Mouse (Mus musculus) megakaryocyte, embryonic 14.5 days (primary cell): ENCODE data around the gene Nat8f2. TPM values are rescaled to one million over a fixed set of nuclear protein-coding genes. Genes with fewer than 3 reads are reported as not detected.
A peak's percentile ranks its signal among the peaks of the same experiment; 100 is the strongest.
"Not testable (repeated sequence)": the region's sequence is repeated elsewhere in the genome, so short reads cannot be mapped to it uniquely, and the experiment has no call there.

Source experiments
- H3K27me3 ChIP-seq: replicated peaks from 2 replicates; pipeline ENCODE3; 2012; ENCODE audit warnings: inconsistent platforms
- H3K36me3 ChIP-seq: replicated peaks from 2 replicates; pipeline ENCODE3; 2012; ENCODE audit warnings: low read length, inconsistent platforms, mixed read lengths
- H3K4me1 ChIP-seq: 2 replicates; pipeline ENCODE4 v1.6.1; 2012; ENCODE audit warnings: inconsistent platforms
- H3K4me3 ChIP-seq: replicated peaks from 2 replicates; pipeline ENCODE3; 2012; ENCODE audit warnings: moderate library complexity, mild to moderate bottlenecking, inconsistent platforms
- H3K9me3 ChIP-seq: 2 replicates; pipeline ENCODE4 v1.6.1; 2012; ENCODE audit warnings: inconsistent platforms
- FLI1 ChIP-seq: IDR thresholded peaks from 2 replicates; pipeline ENCODE4 v1.6.1; 2012; ENCODE audit warnings: low read length, inconsistent platforms, mixed read lengths
- GATA1 ChIP-seq: IDR thresholded peaks from 3 replicates; pipeline ENCODE4 v1.6.1; 2012; ENCODE audit warnings: mixed read lengths, low read length, inconsistent platforms, borderline replicate concordance
- polyA plus RNA-seq: library from polyadenylated mRNA; stranded (reverse); fragments of >175 nt; gene quantifications from 2 replicates; pipeline ENCODE4 v1.2.3, GENCODE M21; 2012; ENCODE audit warnings: low replicate concordance; ENCODE audit not compliant: insufficient read depth

Nat8f2 gene
- polyA plus RNA-seq, result not detected in 2 replicates

DNA sequence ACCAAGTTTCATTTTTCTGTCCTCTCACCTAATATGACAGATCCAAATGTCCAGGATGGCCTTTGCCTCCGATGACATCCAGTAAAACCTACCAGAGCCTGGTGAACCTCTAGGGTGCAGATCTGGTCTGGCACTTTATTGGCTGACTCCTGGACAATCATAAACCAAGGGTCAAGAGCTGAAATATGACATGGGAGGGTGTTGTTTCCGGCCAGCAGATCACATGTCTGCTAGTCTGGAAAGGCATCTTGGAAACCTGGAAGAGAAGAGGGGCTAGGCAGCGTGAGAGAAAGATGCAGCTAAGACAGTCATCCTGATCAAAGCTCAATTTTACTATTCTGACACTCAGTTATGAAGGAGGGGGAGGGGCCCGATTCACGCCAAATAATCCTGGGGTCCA, at the start of gene Nat8f2:
Gene Nat8f2, minus strand, starts transcription at position 153 of the 400 bp plus-strand sequence.
- H3K4me1 ChIP-seq, H3K9me3 ChIP-seq, H3K27me3 ChIP-seq, H3K36me3 ChIP-seq, H3K4me3 ChIP-seq: not testable (repeated sequence)

DNA sequence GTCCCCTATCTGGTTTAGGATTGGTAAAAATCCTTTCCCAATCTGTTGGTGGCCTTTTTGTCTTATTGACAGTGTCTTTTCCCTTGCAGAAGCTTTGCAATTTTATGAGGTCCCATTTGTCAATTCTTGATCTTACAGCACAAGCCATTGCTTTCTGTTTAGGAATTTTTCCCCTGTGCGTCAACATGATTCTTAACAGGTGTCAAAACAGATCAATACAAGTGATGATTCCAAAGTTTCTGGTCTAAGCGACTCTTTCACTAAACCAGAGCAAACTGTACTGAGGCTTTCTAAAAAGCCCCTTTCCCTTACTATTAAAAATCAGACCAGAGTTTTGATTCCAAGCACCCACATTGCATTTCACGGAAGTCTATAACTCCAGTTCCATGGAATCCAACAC, 49.4 kb upstream of the Nat8f2 start:
- H3K27me3 ChIP-seq, H3K9me3 ChIP-seq, H3K4me3 ChIP-seq: not testable (repeated sequence)
- peaks cover 22% of the 10 kb centered on the region for H3K4me1 ChIP-seq
- H3K36me3 ChIP-seq, result peaks cover 42% of the 10 kb centered on the region

DNA sequence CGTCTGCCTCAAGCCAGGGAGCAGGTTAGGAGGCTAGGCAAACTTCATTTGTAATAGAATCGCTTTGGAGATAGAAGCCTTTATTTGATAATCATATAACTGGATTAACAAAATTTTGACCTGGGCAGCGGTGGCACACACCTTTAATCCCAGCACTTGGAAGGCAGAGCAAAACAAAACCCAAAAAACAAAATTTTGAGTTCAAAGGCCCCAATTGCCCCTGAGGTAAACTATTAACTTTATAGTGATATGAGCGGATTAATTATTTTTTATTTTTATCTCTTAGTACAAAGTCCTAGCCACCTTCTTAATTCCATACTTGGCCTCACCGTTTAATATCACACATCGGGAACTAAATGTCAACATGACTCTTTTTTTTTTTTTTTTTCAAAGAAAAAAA, 47.6 kb upstream of the Nat8f2 start:
- peaks cover 27% of the 10 kb centered on the region for H3K36me3 ChIP-seq
- H3K9me3 ChIP-seq, result no peaks in the 10 kb centered on the region
- H3K4me3 ChIP-seq, result peak overlapping the region; percentile 94
- peaks cover 24% of the 10 kb centered on the region for H3K4me1 ChIP-seq
- TF ChIP-seq GATA1 (no peak), FLI1 (no peak)
- H3K27me3 ChIP-seq, result no peaks in the 10 kb centered on the region

DNA sequence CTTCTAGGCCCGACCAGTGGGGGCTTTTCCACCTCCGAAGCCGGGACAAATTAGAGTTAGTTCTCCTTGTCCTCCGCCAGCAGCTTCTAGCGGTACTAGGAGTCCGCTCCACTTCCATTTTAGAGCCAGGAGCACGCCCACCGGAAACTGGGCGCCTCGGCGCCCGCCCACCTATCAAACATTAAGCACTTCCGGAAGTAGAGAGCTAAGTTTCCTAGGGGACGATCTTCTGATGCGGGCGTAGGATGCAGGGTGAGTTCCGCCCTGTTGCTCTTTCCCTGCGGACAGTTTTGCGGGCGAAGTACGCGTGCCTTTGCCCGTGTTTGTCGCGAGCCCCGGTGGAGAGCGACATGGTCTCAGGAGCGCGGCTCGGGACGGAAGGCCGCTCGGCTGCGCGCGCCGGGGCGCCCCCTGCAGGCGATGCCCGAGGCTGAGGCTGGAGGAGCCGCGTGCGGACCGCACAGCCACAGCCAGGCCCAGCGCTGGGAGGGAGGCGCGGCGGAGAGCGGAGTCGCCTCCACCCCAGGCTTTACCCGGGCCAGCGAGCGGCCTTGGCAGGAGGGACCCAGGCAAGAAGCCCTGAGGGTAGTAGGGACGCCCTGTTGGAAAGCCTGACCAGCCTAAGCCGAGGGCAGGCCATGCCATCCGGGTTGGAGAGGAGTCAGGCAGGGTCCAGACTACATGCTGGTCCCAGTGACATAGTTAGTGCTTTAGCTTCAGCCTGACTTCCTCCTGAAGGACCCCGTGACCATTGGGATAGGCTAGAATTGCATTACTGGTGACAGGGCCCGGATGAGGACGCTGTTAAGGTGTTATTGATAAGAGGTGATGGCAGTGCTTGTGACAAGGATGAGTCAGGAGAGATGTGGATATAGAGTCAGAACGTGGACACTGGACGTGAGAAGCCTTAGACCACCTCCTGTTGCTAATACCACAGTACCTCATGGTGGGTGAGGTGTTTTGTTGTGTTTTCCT, 46.9 kb upstream of the Nat8f2 start, which contains the start of gene Nat8f1:
Gene Nat8f1, minus strand, starts transcription at position 149 of the 975 bp plus-strand sequence.
- not testable (repeated sequence) for H3K9me3 ChIP-seq, H3K27me3 ChIP-seq
- Histone ChIP-seq H3K4me3 (peak within 1 kb of the TSS; percentile 94), H3K4me1 (peaks cover 24% of the 10 kb centered on the region), H3K36me3 (peaks cover 26% of the 10 kb centered on the region)
- TF ChIP-seq FLI1, result peak; percentile 71; the same call in 1 of the 2 replicates

DNA sequence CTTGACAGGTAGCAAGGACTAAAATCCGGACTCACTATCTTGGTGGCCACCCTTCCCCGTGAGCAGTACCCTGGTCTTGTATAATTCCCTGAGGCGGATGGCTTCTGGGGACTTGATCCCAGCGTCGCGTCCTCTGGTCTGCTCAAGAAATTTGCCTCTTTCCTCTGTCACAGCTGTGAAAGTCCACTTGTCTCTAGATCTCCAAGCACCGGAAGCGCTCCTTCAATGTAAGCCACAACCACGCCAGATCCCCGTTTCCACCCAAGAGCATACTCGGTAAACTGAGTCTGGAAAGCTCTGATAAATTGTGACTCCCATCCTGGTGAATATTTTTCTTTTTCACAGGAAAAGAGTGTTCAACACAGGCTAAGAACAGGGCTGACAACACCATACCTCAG, 46.2 kb upstream of the Nat8f2 start:
- H3K36me3 ChIP-seq, result peaks cover 20% of the 10 kb centered on the region
- peaks cover 24% of the 10 kb centered on the region for H3K4me1 ChIP-seq
- peak overlapping the region; percentile 94 for H3K4me3 ChIP-seq
- H3K27me3 ChIP-seq, result no peaks in the 10 kb centered on the region
- no peak for TF ChIP-seq FLI1
- TF ChIP-seq GATA1, result no peak
- no peaks in the 10 kb centered on the region for H3K9me3 ChIP-seq

DNA sequence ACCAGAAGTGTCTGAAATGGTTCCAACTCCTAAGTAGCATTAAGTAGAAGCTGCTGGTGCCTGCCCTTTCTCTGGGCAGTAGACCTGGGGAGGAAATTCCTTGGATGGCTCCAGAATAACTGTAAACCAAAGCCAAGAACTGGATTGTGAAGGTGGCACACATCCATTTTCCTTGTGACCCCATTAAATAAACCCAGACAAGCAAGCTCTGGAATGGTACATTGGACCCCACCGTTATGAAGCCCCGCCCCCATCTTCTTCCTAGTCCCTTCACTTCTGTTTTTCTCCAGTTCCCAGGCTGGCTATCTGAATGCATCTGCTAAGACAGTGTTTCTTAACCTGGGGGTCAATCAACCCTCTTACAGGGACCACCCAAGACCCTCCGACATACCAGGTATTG, 42.6 kb upstream of the Nat8f2 start, which contains the start of gene Tprkb:
Gene Tprkb, plus strand, starts transcription at position 279 of the 400 bp plus-strand sequence.
- Histone ChIP-seq H3K4me3 (no peak within 1 kb of the TSS), H3K36me3 (peaks cover 8% of the 10 kb centered on the region), H3K27me3 (no peaks in the 10 kb centered on the region), H3K4me1 (peaks cover 24% of the 10 kb centered on the region), H3K9me3 (no peaks in the 10 kb centered on the region)
- no peak for TF ChIP-seq GATA1
- no peak for TF ChIP-seq FLI1

DNA sequence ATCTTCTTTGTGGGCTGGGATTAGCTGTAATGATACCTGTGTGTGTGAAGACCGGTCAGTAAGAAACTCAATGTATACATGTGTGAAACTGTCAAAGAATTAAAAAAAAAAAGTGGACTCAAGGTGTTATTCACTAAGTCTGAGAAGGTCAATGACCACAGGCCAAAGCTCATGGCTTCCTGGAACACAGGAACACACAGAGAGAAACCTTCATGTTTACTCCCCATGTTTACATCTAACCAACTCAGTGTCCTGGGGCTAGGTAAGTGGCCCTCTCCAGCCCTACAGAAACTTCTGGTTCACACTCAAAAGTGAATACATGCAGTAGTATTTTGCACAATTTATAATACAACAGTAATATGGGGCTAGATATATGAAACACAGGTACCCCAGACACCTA, 40.7 kb upstream of the Nat8f2 start:
- no peaks in the 10 kb centered on the region for H3K9me3 ChIP-seq
- peaks cover 8% of the 10 kb centered on the region for H3K36me3 ChIP-seq
- peaks cover 2% of the 10 kb centered on the region for H3K27me3 ChIP-seq
- H3K4me1 ChIP-seq, result peaks cover 14% of the 10 kb centered on the region
- TF ChIP-seq FLI1 (no peak), GATA1 (no peak)
- H3K4me3 ChIP-seq, result no peak overlapping the region

DNA sequence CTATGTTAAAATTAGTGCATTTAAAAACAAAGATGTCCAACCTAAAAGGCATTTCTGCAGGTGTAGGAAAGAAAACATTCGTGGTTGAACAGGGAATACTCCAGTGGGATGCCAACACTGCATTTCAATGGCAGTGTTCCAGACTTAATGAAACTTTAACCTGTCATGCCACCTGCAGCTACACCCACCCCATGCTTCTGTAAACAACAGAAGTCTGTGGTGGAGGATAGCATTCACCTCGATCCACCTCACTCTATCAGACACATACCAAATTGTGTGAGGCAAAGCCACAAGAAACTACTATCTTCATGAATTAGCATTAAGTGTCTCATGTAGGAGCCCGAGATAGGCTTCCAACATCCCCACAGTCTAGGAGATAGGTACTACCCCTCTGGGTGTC, 39.4 kb upstream of the Nat8f2 start:
- H3K27me3 ChIP-seq, result peaks cover 5% of the 10 kb centered on the region
- no peak overlapping the region for H3K4me3 ChIP-seq
- peaks cover 8% of the 10 kb centered on the region for H3K36me3 ChIP-seq
- TF ChIP-seq GATA1, result no peak
- TF ChIP-seq FLI1, result no peak
- H3K9me3 ChIP-seq, result no peaks in the 10 kb centered on the region
- H3K4me1 ChIP-seq, result peaks cover 9% of the 10 kb centered on the region

DNA sequence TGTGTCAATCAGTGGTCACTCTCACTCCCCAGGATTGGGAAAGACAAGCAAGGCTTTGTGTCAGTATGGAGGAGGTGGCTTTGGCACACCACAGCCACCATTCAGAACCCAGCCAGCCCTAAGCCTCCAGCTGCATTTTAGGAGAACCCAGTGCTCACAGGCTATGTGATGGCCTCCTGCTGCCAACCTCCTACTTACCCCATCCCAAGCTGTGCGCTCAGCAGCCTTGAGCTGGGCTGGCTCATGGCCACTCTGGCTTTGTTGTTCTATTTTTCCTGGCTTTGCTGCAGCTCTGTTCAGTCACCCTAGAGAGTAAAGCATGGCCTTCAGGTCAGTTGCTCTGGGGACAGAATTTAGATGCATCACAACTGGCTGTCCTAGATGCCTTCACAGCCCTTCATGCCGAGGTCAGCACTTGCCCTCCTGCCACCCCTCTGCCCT, 38.0 kb upstream of the Nat8f2 start:
- not testable (repeated sequence) for H3K4me3 ChIP-seq, H3K9me3 ChIP-seq, H3K36me3 ChIP-seq, H3K27me3 ChIP-seq, H3K4me1 ChIP-seq

DNA sequence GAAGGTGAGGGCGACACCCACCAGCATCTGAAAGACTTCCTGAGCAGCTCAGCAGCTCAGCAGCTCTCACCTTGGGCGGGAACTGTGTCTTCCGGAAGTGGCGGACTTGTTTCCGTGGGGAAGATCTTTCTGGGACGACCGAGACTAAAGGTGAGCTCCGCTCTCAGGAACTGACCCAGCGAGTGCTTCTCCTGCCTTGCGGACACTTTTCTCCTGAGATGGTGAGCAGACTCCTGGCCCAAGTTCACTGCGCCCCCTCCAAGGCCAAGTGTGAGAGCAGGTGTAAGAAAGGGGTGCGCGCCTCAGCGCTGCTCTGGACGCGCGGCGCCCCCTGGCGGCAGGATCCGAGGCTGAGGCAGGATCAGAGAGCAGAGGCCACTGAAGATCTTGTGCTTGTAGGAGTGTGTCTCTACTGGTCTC, 35.7 kb upstream of the Nat8f2 start, which contains the start of gene Nat8f4:
Gene Nat8f4, minus strand, starts transcription at position 243 of the 420 bp plus-strand sequence.
- not testable (repeated sequence) for H3K4me1 ChIP-seq, H3K36me3 ChIP-seq, H3K9me3 ChIP-seq
- Histone ChIP-seq H3K4me3 (peak within 1 kb of the TSS; percentile 86), H3K27me3 (peaks cover 11% of the 10 kb centered on the region)

DNA sequence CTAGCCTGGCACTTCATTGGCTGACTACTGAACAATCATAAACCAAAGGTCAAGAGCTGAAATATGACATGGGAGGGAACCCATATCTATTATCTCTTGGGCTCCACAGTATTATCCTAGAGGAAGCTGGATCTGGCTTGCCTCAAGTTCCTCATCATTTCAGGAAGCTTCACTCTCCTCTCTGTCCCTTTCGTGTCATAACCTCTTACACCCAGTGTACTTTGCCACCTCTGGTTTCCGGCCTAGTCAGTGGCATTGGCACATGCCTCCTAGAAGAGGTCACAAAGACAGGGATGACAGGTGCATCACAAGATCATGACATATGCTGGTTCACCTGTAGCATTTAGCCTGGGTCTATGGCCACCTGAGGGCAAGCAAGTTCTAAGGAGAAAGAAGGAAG, 33.3 kb upstream of the Nat8f2 start:
- H3K9me3 ChIP-seq, result peaks cover 2% of the 10 kb centered on the region; the same call in 1 of the 2 replicates
- H3K4me1 ChIP-seq, result peaks cover 5% of the 10 kb centered on the region; the same call in 1 of the 2 replicates
- H3K36me3 ChIP-seq, result no peaks in the 10 kb centered on the region
- peaks cover 14% of the 10 kb centered on the region for H3K27me3 ChIP-seq
- H3K4me3 ChIP-seq, result no peak overlapping the region
- TF ChIP-seq FLI1 (no peak), GATA1 (no peak)

DNA sequence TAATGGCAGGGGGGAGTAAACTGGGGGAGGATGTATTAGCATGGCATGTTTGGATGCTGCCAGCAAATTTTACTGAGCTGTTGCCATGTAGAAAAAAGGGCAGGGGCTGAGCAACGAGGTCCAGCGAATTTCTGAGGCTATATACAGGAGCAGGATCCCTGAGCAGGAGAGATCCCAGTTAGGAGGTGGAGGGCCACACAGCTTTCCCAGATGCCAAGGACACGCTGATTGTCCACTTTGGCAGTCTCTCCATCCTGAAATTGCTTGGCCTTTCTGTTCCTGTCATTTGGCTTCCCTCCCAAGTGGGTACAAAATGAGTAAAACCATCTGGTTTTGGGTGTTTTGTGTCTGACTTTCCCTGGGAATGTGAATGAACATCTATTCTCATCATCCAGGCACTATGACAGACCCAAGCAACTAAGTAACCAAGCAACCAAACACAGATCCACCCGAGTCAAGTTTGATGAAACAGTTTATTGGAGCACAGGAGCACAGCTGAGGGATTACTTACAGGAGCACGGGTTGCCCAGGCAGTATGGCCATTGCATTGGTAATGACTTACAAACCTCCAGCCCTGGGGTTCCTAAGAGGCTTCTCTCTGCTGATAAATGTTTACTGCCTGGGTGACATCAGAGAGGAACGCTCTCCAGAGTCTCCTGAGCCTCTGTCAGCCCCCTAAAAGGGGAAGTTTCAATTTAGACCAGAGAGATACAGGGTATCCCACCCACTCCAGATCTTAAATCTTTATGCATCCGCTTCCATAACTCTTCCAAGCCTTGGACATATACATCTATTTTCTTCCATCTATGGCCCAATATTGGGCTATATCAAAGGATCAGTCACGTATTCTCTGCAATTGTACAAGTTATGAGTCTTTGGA, 29.9 kb upstream of the Nat8f2 start:
- not testable (repeated sequence) for H3K4me1 ChIP-seq, H3K4me3 ChIP-seq, H3K36me3 ChIP-seq, H3K9me3 ChIP-seq
- H3K27me3 ChIP-seq, result peaks cover 14% of the 10 kb centered on the region

DNA sequence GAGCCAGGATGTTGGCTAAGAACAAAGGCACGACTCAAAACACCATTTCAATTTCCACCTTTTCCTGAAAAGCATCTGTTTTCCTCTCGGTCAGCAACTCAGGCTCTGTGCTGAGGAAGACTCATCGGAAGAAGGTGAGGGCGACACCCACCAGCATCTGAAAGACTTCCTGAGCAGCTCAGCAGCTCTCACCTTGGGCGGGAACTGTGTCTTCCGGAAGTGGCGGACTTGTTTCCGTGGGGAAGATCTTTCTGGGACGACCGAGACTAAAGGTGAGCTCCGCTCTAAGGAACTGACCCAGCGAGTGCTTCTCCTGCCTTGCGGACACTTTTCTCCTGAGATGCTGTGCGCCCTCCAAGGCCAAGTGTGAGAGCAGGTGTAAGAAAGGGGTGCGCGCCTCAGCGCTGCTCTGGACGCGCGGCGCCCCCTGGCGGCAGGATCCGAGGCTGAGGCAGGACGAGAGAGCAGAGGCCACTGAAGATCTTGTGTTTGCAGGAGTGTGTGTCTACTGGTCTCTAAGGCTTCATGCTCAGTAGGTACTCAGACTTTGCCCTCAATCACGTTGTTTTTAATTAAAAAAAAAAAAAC, 26.2 kb upstream of the Nat8f2 start:
- not testable (repeated sequence) for H3K36me3 ChIP-seq, H3K4me3 ChIP-seq, H3K4me1 ChIP-seq
- Histone ChIP-seq H3K27me3 (peaks cover 10% of the 10 kb centered on the region), H3K9me3 (peaks cover 29% of the 10 kb centered on the region)
